Mouse (Mus musculus): ENCODE measurements around the gene Npas3. TPM values are rescaled to one million over a fixed set of nuclear protein-coding genes. Genes with fewer than 3 reads are reported as not detected.
A peak's percentile ranks its signal among the peaks of the same experiment; 100 is the strongest.

Gene Npas3
- polyA plus RNA-seq, 1 experiment from 2014 or later, result 1.1 TPM

DNA sequence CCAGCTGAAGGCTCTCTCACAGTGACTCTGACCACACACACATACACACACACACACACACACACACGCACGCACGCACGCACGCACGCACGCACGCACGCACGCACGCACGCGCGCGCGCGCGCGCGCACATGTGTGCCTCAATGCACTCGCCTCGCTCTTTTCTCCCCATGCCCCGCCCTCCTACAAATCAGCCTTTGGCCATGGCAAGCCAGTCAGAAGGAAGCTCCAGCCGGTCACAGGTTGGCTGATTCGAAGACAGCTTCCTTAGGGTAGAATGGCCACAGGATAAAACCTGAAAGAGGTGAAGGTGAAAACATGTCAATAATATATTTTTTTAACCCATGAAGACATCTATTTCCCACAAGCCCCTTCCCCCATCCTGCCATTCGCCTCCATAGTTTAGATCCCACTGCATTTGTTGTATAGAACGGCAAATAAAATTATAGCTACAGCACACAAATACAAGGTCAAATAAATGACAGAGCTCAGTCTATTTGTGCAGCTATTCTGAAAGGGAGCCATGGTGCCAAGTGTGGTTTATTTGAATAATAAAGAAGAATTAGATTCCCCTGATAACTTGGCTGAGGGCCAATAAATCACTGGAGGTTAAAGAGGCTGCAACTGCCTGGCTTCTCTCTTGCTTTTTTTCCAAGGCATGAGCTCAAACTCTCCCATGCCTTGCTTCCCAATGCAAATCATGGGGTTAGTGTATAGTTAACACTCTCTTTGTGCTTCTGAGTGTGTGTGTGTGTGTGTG lies 587.7 kb downstream of the Npas3 start:
- H3K9ac ChIP-seq, result no peak overlapping the region
- H3K4me1 ChIP-seq, result peaks cover 10% of the 10 kb centered on the region
- H3K27ac ChIP-seq (replicated peaks), result no peak overlapping the region
- H3K9me3 ChIP-seq, result no peaks in the 10 kb centered on the region
- no peaks in the 10 kb centered on the region for H3K27me3 ChIP-seq (replicated peaks)
- 77% methylated on average over 27 of the region's 27 CpGs for WGBS
- H3K4me2 ChIP-seq, result no peak overlapping the region
- H3K36me3 ChIP-seq, result no peaks in the 10 kb centered on the region
- ATAC-seq (ENCODE audit: extremely low read depth, insufficient number of reproducible peaks, low FRiP score, low TSS enrichment), result no peak
- no peak overlapping the region for H3K4me3 ChIP-seq

DNA sequence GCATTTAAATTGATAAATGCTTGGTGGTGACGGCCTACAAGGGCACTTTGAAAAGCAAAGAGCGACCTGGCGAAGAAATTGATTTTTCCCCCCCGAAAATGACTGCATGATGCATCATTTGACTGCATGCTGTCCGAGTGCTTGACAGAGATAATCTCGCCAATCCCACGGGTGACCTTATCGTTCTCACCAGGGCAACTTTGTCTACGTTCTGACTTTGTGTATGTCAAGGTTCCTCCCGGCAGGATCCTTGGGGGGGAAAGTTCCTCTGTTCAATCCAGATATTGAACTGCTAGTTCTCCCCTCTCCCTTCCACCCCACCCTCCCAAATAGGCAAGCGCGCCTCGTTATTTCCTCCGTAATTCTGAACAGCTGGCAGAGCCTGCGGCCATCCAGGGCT lies 588.9 kb downstream of the Npas3 start:
- Histone ChIP-seq H3K27ac (replicated peaks) (no peak overlapping the region), H3K4me3 (no peak overlapping the region), H3K4me1 (peaks cover 22% of the 10 kb centered on the region), H3K4me2 (no peak overlapping the region), H3K9me3 (no peaks in the 10 kb centered on the region), H3K9ac (no peak overlapping the region), H3K36me3 (no peaks in the 10 kb centered on the region), H3K27me3 (replicated peaks) (no peaks in the 10 kb centered on the region)
- 70% methylated on average over 15 of the region's 15 CpGs for WGBS
- ATAC-seq (ENCODE audit: extremely low read depth, insufficient number of reproducible peaks, low FRiP score, low TSS enrichment), result no peak

DNA sequence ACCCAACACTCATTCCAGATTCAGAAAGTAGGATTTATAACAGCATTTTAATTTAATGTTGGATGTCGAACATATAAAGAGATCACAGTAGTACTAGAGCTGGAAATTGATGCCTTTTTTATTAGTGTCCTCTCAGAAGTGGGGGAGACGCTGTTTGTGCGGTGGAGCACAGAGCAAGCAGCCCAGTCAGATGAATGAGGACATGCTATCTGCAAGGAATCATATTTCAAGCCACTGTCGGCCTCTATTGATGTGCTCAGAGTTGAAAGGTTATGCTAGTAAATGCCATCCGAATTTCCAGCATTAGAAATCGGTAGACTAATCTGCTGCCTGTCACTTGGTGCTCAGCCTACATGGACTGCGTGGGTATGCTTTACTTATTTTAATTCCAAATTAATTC lies 590.1 kb downstream of the Npas3 start:
- H3K36me3 ChIP-seq, result no peaks in the 10 kb centered on the region
- H3K27me3 ChIP-seq (replicated peaks), result no peaks in the 10 kb centered on the region
- no peaks in the 10 kb centered on the region for H3K9me3 ChIP-seq
- 36% methylated on average over 7 of the region's 7 CpGs for WGBS
- H3K4me2 ChIP-seq, result no peak overlapping the region
- H3K4me3 ChIP-seq, result no peak overlapping the region
- H3K27ac ChIP-seq (replicated peaks), result no peak overlapping the region
- H3K4me1 ChIP-seq, result peaks cover 24% of the 10 kb centered on the region
- ATAC-seq (ENCODE audit: extremely low read depth, insufficient number of reproducible peaks, low FRiP score, low TSS enrichment), result no peak
- H3K9ac ChIP-seq, result no peak overlapping the region

DNA sequence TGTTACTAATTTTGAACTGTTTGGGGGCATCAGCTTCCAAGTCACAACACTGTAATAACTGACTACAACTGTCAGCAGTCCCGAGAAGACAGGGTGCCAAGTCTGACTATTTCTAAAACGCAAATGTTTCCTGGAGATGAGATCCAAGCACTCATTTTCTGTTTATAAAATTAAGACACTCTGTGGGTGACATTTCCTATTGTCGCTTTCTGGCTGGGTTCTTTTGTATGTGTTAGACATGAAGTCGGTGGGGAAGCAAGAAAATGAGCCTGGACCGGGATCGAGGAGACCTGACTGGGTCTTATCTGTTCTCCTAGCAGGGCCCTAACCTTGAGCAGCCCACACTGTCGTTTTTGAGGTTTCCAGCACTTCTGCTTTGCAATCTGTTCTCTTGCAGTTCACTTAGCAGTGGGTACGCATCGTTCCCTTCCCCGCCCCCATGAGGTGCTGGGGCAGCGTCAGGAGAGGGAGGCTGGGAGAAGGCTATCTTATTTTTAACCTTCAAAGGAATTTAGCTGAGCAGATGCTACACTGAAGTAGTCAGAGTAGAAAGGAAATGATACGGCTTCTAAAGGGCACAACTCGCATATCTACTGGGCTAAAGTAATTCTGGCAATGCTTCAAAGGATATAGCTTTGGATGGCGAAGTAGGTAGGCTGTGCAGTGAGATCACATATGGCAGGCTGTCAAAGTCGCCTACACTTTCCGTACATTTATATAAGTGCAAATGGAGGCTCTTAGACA lies 593.6 kb downstream of the Npas3 start:
- ATAC-seq (ENCODE audit: extremely low read depth, insufficient number of reproducible peaks, low FRiP score, low TSS enrichment), result no peak
- peak overlapping the region; percentile 48 for H3K27ac ChIP-seq (replicated peaks)
- 38% methylated on average over 16 of the region's 16 CpGs for WGBS
- H3K27me3 ChIP-seq (replicated peaks), result no peaks in the 10 kb centered on the region
- H3K9ac ChIP-seq, result peak overlapping the region; percentile 52; the same call in 1 of the 2 replicates
- peaks cover 30% of the 10 kb centered on the region for H3K4me1 ChIP-seq
- peak overlapping the region; percentile 3; the same call in 1 of the 2 replicates for H3K4me3 ChIP-seq
- no peaks in the 10 kb centered on the region for H3K9me3 ChIP-seq
- H3K36me3 ChIP-seq, result no peaks in the 10 kb centered on the region
- peak overlapping the region; percentile 58 for H3K4me2 ChIP-seq

DNA sequence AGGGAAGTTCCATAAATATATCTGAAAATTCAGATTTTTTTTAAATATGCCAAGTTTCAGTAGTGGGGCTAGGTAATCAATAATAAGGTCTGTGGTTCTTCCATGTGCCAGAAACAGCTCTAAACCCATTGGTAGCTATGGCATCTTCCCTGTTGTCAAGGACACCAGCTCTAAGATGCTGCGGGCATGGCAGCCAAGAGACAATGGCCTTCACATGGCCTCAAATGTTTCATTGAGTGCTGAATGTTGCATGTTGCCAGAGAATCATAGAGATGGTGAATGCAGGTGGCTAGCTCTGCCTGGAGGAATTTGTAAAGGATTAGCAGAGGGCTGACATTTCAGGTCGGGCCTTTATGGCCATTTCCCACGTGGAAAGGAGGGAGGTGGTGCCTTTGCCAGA lies 595.1 kb downstream of the Npas3 start:
- H3K9me3 ChIP-seq, result no peaks in the 10 kb centered on the region
- no peaks in the 10 kb centered on the region for H3K27me3 ChIP-seq (replicated peaks)
- 77% methylated on average over 3 of the region's 3 CpGs for WGBS
- no peak for ATAC-seq (ENCODE audit: extremely low read depth, insufficient number of reproducible peaks, low FRiP score, low TSS enrichment)
- H3K9ac ChIP-seq, result no peak overlapping the region
- H3K4me3 ChIP-seq, result no peak overlapping the region
- no peak overlapping the region for H3K27ac ChIP-seq (replicated peaks)
- peaks cover 24% of the 10 kb centered on the region for H3K4me1 ChIP-seq
- no peak overlapping the region for H3K4me2 ChIP-seq
- no peaks in the 10 kb centered on the region for H3K36me3 ChIP-seq

DNA sequence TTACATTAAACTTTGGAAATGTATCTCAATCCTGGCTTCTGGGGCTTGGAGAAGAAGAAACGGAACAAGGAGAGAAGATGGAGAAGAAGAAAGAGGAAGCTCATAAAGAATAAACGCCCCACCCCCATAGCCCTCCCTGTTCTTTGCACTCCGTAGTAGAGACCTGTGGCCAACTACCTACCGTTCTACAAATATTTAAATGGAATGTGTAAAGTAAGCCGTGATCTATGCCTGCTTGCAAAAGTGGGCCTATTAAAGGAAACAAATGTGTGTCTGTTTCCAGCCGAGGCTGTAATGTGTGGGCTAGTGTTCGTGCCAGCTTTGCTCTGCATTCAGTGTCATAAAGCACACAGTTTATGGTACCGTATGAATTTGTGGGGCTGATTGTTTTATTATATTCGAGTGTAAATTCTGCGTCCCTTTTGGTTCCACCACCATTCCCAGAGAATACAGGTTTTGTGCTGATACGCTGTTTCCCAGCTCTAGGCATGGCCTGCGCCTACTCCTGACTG lies 597.7 kb downstream of the Npas3 start:
- Histone ChIP-seq H3K4me3 (no peak overlapping the region), H3K9ac (no peak overlapping the region), H3K4me2 (no peak overlapping the region), H3K4me1 (peaks cover 20% of the 10 kb centered on the region), H3K27ac (replicated peaks) (no peak overlapping the region), H3K36me3 (no peaks in the 10 kb centered on the region), H3K9me3 (no peaks in the 10 kb centered on the region), H3K27me3 (replicated peaks) (no peaks in the 10 kb centered on the region)
- no peak for ATAC-seq (ENCODE audit: extremely low read depth, insufficient number of reproducible peaks, low FRiP score, low TSS enrichment)
- 66% methylated on average over 12 of the region's 12 CpGs for WGBS

DNA sequence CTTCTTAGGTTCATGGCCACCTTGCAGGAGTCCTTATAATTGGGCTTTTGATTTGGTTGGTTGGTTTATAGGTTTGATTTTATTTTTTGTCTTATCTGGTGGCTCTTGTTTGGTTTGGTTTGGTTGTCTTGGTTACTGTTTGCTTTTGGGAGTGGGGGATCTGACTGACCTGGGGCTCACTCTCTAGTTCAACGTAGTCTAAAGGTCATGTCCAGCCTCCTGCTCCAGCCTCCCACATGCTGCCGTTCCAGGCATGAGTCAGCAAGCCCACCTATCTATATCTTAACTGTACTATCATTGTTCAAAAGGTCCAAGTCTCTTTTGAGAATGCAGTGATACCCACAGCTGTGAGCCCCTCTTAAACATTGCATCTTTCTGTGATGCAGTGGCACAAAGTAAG lies 600.8 kb downstream of the Npas3 start:
- no peak overlapping the region for H3K4me2 ChIP-seq

DNA sequence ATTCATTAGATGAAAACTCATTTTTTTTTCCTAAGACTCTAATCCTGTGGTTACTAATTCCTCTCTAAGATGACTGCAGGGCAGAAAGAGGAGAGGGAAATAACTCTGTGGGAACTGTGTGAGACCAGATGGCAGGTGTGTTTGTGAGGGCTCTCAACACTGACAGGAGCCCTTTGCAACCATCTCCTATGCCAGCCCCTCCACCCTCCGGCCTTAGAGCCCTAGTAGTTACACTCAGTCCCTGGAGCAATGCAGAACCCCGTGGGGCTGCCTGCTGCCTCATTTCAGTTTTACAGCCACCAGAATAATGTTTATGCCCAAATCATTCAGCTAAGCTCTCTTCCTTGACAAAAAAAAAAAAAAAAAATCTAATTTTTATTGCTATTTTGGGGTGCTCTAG lies 604.0 kb downstream of the Npas3 start:
- H3K27ac ChIP-seq (replicated peaks), result no peak overlapping the region
- H3K4me3 ChIP-seq, result no peak overlapping the region
- no peak overlapping the region for H3K4me2 ChIP-seq
- no peaks in the 10 kb centered on the region for H3K27me3 ChIP-seq (replicated peaks)
- no peaks in the 10 kb centered on the region for H3K9me3 ChIP-seq
- 65% methylated on average over 2 of the region's 2 CpGs for WGBS
- H3K36me3 ChIP-seq, result no peaks in the 10 kb centered on the region
- no peak for ATAC-seq (ENCODE audit: extremely low read depth, insufficient number of reproducible peaks, low FRiP score, low TSS enrichment)
- no peak overlapping the region for H3K9ac ChIP-seq
- H3K4me1 ChIP-seq, result 0 out of 2 replicates have a peak, but pooled peaks cover 5% of the 10 kb centered on the region

More for the DNA sequence above, 600.8 kb downstream of the Npas3 start:
- no peak for ATAC-seq (ENCODE audit: extremely low read depth, insufficient number of reproducible peaks, low FRiP score, low TSS enrichment)
- Histone ChIP-seq H3K9me3 (no peaks in the 10 kb centered on the region), H3K9ac (no peak overlapping the region), H3K27ac (replicated peaks) (no peak overlapping the region), H3K4me1 (peaks cover 11% of the 10 kb centered on the region; the same call in 1 of the 2 replicates), H3K36me3 (no peaks in the 10 kb centered on the region), H3K4me3 (no peak overlapping the region), H3K27me3 (replicated peaks) (no peaks in the 10 kb centered on the region)
- WGBS, result 45% methylated on average over 2 of the region's 2 CpGs

DNA sequence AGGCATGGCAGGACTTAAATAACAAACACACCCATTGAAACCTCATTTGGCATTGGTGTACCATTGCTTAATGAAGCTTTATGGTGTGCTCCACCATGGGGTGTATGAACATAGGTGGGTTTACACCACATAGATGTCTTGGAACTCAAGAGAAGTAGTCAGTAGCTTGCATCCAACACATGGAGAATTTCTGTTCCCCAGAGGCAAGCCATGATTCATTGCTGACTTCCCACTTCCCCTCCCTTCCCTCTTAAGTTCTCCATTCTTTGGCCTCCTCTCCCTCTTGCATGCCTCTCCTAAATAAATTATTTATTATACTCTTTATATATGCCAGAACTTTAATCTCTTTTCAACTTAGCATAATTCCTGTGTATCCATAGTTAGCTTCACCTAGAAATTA lies 611.7 kb downstream of the Npas3 start:
- no peak for ATAC-seq (ENCODE audit: extremely low read depth, insufficient number of reproducible peaks, low FRiP score, low TSS enrichment)
- Histone ChIP-seq H3K27ac (replicated peaks) (no peak overlapping the region), H3K4me1 (peaks cover 6% of the 10 kb centered on the region; the same call in 1 of the 2 replicates), H3K9ac (no peak overlapping the region), H3K9me3 (no peaks in the 10 kb centered on the region), H3K27me3 (replicated peaks) (no peaks in the 10 kb centered on the region), H3K36me3 (no peaks in the 10 kb centered on the region), H3K4me2 (no peak overlapping the region), H3K4me3 (no peak overlapping the region)

DNA sequence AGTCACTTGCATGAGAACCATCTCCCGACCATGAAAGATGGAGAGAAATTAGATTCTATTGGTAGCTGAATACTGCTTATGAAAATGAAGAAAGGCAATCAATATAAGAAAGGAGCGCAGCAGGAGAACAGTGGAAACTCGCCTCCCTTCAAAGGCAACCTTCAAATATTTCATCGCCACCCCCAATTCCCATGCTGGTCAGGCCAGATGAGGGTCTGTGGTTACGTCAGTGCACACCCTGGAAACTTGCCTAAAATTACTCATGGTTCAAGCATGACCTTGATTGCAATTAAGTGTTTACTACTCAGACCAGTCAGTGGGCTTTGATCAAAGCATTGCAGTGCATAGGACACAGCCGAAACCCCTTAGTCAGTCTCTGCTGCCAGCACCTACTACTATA lies 613.8 kb downstream of the Npas3 start:
- Histone ChIP-seq H3K36me3 (no peaks in the 10 kb centered on the region), H3K9ac (no peak overlapping the region), H3K9me3 (no peaks in the 10 kb centered on the region), H3K4me2 (no peak overlapping the region), H3K27me3 (replicated peaks) (no peaks in the 10 kb centered on the region), H3K4me1 (peaks cover 6% of the 10 kb centered on the region; the same call in 1 of the 2 replicates), H3K4me3 (no peak overlapping the region), H3K27ac (replicated peaks) (no peak overlapping the region)
- no peak for ATAC-seq (ENCODE audit: extremely low read depth, insufficient number of reproducible peaks, low FRiP score, low TSS enrichment)
- 58% methylated on average over 6 of the region's 6 CpGs for WGBS

DNA sequence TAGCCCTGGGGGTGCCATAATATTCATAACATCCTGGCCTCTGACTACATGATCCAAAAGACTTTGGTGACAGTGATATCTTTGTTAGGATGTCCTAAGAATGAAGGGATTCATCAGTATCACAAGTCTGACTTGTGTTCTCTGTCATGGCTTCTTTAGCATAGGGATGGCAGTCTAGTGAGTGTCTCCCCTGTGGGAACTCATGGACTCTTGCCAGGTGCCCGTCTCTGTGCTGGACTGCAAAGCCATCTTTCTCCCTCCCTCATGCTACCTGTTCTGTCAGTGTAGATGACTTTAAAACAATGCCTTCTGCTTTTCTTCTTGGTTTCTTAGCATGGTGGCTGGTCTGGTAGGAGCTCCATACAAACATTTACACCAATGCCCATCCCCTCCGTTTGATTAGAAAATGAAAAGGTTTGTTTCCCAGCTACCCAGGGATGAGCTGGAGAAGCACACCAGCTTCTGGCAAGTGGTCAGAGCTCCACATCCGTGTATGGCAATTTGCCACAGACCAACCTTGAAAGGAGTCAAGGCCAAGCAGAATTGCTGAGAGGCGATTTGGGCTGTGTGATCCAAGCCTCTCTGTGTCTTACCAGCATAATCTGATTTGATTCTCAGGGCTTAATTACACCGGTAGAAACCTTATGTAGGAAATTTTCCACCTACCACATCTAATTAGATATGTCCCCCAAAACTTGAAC lies 616.1 kb downstream of the Npas3 start:
- no peak overlapping the region for H3K27ac ChIP-seq (replicated peaks)
- no peak for ATAC-seq (ENCODE audit: extremely low read depth, insufficient number of reproducible peaks, low FRiP score, low TSS enrichment)
- no peak overlapping the region for H3K9ac ChIP-seq
- no peaks in the 10 kb centered on the region for H3K9me3 ChIP-seq
- 73% methylated on average over 5 of the region's 5 CpGs for WGBS
- H3K36me3 ChIP-seq, result no peaks in the 10 kb centered on the region
- H3K27me3 ChIP-seq (replicated peaks), result no peaks in the 10 kb centered on the region
- H3K4me1 ChIP-seq, result peaks cover 6% of the 10 kb centered on the region; the same call in 1 of the 2 replicates
- H3K4me2 ChIP-seq, result no peak overlapping the region
- no peak overlapping the region for H3K4me3 ChIP-seq

All from heart, embryonic 13.5 days (tissue).